Mouse (Mus musculus) splenic B cell, adult 2 months (primary cell): ENCODE results near the gene Tspo.

Experiments
- DNase-seq: peaks from one replicate; pipeline ENCODE4 v3.0.0-alpha.2; 2011; ENCODE audit warnings: low read depth, low spot score
- H3K27me3 ChIP-seq: 2 replicates; pipeline ENCODE4 v1.6.1; 2012; ENCODE audit warnings: mild to moderate bottlenecking, low read length, moderate library complexity, mixed read lengths; ENCODE audit not compliant: control insufficient read depth, poor library complexity, insufficient read depth, severe bottlenecking
- H3K36me3 ChIP-seq: 2 replicates; pipeline ENCODE4 v1.6.1; 2012; ENCODE audit warnings: mild to moderate bottlenecking, low read length, moderate library complexity, mixed read lengths; ENCODE audit not compliant: control insufficient read depth, poor library complexity, insufficient read depth, severe bottlenecking

Gene Tspo

DNA sequence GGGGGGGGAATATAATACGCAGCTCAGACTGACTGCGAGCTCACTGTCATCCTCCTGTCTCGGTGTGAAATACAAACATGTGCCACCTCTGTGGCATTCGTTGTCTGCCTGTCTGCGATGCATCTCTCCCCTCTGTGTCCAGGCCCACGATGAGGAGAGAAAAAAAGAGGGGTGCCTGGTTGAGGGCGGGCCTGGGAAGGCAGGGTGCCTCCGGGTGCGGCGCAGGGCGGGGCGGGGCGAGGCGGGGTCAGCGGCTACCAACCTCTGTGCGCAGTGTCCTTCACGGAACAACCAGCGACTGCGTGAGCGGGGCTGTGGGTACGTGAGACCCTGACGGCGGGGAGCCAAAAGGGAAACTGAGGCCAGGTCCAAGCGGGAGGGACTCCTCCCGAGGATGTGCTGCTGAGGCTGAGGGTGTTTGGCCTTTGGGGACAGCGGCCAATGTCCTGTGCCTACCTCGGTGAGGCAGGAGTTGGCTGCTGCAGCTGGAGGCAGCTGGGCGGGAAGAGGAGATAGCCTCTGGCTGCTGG, at the start of gene Tspo, which contains the start of gene Mcat:
Gene Tspo (plus strand): TSS at position 266 of the 530 bp plus-strand sequence.
Gene Mcat (minus strand): TSS at position 461 of the 530 bp plus-strand sequence.
- peak; percentile 56 for DNase-seq
- no peaks in the 10 kb centered on the region for H3K36me3 ChIP-seq
- H3K27me3 ChIP-seq: no peaks in the 10 kb centered on the region

DNA sequence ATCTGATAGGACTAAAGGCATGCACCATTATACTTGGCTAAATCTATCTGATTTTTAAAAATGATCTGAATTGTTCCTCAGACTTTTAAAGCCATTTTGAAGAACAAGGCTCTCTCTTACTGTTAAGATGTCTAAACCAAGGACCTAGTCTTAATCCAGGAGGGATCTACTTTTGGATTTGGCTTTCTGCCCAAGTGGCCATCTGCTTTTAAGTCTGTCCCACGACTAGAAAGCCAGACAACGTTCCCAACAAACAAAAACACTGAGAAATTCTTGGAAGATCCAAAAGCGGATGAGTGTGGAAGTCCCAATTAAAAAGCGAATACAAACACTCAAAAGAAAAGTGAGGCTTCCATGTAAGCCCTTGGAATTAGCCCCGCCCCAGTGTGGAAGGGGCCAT, 48.4 kb upstream of the Tspo start:
- H3K27me3 ChIP-seq: no peaks in the 10 kb centered on the region
- no peak for DNase-seq
- H3K36me3 ChIP-seq: no peaks in the 10 kb centered on the region

DNA sequence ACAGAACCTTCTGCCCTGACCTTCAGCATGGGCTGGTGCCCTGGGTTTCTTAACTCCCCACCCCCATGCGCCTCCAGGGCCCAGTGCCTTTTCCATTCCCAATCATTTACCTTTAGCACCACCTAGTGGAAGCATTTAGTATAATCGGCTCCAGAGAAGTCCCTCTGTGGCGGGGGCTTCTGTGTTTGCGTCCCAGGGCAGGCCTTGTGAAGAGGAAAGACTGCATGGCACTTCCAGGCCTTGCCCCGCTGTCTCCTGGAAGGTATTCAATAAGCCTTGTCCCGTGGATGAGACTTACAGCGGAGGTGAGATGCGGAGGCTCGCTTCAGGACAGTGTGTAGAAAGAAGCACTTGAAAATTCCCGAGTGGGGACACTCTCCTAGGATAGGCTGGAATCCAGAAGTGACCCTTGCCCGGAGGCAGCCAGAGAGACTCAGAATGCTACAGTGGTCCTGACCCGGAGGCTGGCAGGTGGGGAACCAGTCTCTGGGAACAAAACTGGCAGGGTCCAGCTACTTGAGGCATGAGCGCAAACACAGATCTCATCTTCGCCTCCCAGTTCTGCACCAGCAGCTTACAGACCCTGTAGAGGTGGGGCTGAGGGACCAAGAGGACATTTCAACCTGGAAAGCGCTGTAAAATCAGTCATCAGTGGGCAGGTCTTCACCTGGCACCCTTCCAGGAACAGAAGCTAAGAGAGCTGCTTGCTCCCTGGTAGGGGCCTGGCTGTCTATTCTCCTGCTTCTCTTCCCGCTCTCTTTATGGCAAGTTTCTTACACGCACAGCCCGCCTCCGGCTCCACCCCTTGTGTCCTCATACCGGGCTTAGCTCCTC, 45.0 kb upstream of the Tspo start:
- Histone ChIP-seq H3K27me3 (no peaks in the 10 kb centered on the region), H3K36me3 (no peaks in the 10 kb centered on the region)
- peak; percentile 81 for DNase-seq

DNA sequence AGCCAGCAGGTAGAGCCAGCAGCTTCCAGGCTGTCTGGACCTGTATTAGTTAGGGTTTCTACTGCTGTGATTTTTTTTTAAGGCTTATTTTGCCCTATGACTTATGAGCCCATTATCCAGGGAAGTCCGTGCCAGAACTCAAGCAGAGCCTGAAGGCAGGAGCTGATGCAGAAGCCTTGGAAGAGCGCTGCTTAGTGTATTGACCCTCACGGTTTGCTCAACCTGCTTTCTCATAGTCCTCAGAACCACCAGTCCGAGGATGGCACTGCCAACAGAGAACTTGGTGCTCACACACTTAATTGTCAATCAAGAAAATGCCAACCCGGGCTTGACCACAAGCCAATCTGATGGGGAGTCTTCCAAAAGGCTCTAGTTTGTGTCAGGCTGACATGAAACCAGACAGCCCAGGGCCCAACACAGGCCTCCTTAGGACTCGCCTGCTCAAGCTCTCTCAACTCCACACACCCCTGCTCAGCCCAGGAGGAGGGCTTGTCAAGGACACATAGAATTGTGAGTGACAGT, 42.5 kb upstream of the Tspo start:
- Histone ChIP-seq H3K36me3 (no peaks in the 10 kb centered on the region), H3K27me3 (no peaks in the 10 kb centered on the region)
- DNase-seq: no peak

DNA sequence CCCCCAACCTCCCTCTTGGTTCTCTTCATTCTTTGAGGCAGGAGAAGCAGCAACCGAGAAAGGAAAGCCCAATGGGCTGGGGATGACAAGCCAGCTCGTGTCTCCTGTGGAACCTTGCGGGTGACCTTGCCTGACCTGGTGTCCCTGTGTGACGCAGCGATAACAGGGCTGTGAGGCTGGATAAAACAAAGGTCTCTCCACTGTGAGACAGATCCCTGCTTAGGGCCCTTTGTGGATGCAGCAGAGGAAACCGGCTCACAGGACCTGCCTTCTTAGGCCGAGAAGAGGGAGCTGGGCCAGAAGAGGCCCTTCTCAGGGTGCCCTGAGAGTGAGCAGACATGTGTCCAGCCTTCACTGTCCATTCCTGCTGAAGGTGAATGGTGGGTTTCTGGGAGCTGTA, 40.2 kb upstream of the Tspo start:
- H3K27me3 ChIP-seq: peaks cover 2% of the 10 kb centered on the region; the same call in 1 of the 2 replicates
- H3K36me3 ChIP-seq: no peaks in the 10 kb centered on the region
- no peak for DNase-seq

DNA sequence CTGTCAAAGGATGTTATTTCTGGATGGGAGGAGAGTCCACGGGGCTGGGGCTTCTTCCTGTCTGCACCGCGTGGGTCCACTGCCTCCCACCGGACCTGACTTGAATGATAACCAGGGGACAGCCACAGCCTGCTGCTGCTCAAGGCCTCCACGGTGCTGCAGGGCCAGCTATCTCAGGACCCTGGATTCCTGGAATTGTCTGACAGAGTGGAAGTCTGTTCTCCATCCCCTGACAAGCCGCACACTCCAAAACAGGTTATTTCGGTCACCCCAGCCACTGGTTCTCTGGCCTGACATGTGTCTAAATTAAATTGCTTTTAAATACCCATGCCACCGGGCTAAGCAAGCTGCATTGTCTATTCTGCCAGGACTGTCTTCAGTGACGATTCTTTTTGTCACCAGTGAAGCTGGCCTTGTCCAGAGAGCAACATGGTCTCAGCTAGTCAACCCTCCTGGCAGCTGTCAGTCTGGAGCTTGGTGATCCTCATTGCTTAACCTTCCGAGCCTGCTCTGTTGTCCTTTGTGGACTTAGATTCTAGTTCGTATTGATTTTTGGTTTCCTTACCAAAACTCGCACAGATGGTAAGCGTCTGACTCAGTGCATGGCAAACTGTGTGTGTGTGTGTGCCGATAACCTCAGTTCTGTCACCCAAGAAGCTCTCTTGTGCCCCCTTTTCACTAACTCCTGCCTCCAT, 39.6 kb upstream of the Tspo start:
- no peak for DNase-seq
- H3K27me3 ChIP-seq: peaks cover 2% of the 10 kb centered on the region; the same call in 1 of the 2 replicates
- H3K36me3 ChIP-seq: no peaks in the 10 kb centered on the region

DNA sequence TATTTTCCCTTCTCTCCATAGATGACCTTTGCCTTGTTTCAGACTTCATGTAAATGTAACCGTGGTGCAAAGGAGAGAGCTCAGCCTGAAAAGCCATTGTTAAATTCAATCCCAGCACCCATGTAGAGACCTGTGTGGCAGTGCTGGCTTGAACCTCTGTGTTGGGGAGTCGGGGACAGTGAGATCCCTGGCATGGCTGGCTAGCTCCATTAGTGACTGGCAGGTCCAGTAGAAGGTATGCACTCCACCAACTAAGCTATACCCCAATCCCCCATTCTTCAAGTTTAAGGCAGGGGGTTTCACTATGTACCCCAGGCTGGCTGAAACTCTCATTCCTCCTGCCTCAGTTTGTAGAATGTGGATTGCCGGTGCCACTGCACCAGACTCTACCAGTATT, 39.1 kb upstream of the Tspo start:
- peaks cover 2% of the 10 kb centered on the region; the same call in 1 of the 2 replicates for H3K27me3 ChIP-seq
- no peaks in the 10 kb centered on the region for H3K36me3 ChIP-seq
- DNase-seq: no peak

DNA sequence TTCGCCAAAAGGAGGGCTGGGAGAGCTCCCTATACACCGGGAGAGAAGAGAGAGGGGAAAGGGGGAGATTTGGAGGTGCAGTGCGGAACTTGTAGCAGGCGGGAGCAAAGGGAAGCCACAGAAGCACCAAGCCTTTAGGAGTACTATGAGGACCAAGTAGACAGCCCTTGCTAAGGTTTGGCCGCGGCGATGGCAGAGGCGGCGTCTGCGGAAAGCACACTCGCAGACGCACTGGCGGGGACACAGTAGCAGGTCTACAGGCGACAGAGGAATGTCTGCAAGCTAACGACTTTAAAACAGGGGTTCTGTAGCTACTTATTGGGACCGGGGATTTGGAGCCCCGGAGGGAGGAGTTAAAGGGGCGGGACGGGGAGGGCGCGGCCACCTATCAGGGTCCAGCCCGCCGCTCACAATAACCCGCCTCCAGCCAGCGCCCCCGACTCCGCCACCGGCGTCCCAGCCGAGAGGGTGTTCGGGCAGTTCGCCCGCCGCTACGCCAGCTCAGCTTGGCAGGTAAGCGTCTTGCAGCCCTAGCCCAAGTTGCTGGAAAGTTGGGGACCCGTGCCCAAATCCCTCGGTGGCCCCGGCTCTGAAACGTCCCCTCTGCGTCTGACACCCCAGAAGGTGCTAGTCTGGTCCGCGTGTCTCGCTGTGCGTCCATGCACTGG, 36.8 kb upstream of the Tspo start, which contains the start of gene Bik:
Gene Bik (plus strand): TSS at position 439 of the 668 bp plus-strand sequence.
- Histone ChIP-seq H3K36me3 (no peaks in the 10 kb centered on the region), H3K27me3 (peaks cover 2% of the 10 kb centered on the region; the same call in 1 of the 2 replicates)
- peak; percentile 32 for DNase-seq

DNA sequence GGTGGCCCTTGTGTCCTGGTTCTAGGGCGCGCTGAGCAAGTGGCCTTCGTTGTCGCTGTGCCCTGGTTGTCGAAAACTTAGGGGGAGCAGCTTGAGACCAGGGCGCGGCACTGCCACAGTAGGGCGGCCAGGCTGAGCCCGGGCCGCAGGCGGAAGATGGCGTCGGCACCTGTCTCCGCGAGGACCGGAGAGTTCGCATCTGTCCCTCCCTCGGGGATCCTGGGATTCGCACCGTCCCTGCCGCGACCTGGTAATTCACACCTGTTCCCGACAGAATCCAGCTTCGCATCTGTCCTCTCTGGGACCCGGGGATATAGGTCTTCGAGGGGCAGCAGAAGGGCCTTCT, 36.3 kb upstream of the Tspo start:
- DNase-seq: no peak
- H3K36me3 ChIP-seq: no peaks in the 10 kb centered on the region
- H3K27me3 ChIP-seq: peaks cover 2% of the 10 kb centered on the region; the same call in 1 of the 2 replicates

DNA sequence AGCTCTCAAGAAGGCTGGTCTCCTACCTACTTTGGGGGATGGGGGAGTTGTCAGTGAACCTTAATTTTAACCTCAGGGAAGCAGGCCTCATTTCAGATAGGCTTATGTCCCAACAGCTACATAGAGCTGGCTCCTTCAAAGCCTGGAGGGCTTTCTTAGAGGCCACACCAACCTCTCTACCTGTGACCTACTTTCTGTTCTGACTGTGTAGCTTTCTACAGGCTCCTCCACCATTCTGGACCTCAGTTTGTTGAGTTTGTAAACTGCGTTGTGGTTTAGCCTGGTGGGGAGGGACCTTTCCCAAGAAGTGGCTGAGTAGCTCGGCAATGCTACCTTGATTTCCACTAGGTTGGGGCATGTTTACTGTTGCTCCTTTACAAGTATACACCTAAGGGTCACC, 35.6 kb upstream of the Tspo start:
- DNase-seq: no peak
- no peaks in the 10 kb centered on the region for H3K36me3 ChIP-seq
- H3K27me3 ChIP-seq: peaks cover 2% of the 10 kb centered on the region; the same call in 1 of the 2 replicates

DNA sequence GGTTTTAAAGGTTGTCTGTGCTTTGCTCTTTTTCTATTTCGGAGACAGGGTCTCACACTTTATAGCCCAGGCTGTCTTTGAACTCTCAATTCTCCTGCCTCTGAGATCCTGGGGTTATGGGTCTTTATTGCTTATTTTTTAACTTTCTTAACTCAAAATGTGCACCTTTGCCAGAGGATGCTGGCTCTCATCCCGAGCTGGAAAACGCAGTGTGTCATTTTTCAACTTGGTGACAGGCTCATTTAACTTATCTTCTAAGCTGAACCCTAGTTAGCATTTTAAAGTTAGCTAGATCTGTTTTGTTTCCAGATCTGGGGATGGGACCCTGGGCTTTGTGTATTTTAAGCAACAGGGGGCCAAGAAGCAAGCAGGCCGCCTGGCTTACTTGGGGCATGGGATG, 34.5 kb upstream of the Tspo start:
- Histone ChIP-seq H3K27me3 (peaks cover 2% of the 10 kb centered on the region; the same call in 1 of the 2 replicates), H3K36me3 (no peaks in the 10 kb centered on the region)
- DNase-seq: no peak

DNA sequence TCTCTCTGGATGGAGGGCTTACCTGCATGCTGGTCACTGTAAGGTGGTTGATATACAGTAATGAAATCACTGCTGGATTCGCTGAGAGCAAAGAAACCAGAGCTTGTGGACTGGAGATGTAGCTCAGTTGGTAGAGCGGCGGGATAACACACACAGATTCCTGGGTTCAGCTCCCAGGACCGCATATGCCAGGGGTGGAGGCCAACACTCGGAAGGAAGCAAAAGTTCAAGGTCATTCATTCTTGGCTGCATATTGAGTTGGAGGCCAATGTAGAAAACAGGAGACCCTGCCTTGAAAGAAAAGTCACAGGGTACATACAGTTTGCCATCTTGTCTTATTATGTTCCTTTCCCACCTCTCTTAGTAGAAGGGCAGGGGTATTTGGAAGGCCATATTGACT, 33.6 kb upstream of the Tspo start:
- no peak for DNase-seq
- H3K36me3 ChIP-seq: no peaks in the 10 kb centered on the region
- H3K27me3 ChIP-seq: peaks cover 2% of the 10 kb centered on the region; the same call in 1 of the 2 replicates

DNA sequence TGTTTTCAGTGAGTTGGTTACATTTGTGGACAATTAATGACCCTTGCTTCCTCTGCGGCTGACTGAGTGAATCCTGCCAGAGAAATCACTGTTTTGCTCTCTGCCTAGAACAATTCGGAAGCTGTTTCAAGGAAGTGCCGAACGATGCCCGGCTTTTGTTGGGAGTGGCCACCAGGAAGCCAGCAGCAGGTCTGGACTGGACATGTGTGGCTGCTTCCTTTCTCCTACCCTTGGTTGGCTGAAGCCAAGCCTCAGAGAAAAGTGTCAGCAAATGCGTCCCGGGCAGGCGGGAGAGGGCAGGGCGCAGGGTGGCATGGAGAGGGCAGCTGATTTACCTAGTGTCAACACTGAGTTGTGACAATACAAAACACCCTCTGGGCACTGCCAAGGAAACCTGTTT, 33.2 kb upstream of the Tspo start:
- H3K27me3 ChIP-seq: peaks cover 2% of the 10 kb centered on the region; the same call in 1 of the 2 replicates
- H3K36me3 ChIP-seq: no peaks in the 10 kb centered on the region
- DNase-seq: no peak

DNA sequence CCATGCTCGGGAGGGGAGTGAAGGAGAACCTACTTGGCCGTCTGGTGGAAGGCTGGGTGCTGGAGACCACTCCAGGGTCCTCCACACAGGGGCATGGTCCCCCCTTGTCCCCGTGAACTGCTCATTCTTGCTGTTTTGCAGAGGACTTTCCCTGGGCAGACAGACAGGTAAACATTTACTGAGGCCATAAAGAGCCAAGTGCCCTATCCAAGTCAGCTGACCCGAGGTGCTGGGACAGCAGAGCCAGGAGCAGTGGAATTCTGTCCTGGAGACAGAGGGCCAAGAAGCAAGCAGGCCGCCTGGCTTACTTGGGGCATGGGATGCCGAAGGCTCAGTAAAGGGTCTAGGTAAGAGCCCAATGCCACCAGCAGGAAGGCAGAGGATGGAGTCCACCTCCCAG, 32.7 kb upstream of the Tspo start:
- Histone ChIP-seq H3K36me3 (no peaks in the 10 kb centered on the region), H3K27me3 (peaks cover 2% of the 10 kb centered on the region; the same call in 1 of the 2 replicates)
- no peak for DNase-seq
